Mouse (Mus musculus) frontal cortex, adult 2 months (tissue): ENCODE measurements around the gene Olfr376. TPM values are rescaled to one million over a fixed set of nuclear protein-coding genes. Genes with fewer than 3 reads are reported as not detected.

ENCODE experiments used
- DNase-seq, 2 experiments: peaks; one replicate each; pipeline ENCODE4 v3.0.0; 2022; ENCODE audit warnings: low spot score in 1 of 2; ENCODE audit errors: extremely low spot score in 1 of 2
- polyA plus RNA-seq: library from polyadenylated mRNA; depleted of rRNA; stranded (reverse); fragments of >200 nt; gene quantifications from 2 replicates; pipeline ENCODE4 v1.2.3, GENCODE M21; 2012; rRNA removed

The Olfr376 gene
- 0.14 and 0.25 TPM in 2 replicates for polyA plus RNA-seq

DNA sequence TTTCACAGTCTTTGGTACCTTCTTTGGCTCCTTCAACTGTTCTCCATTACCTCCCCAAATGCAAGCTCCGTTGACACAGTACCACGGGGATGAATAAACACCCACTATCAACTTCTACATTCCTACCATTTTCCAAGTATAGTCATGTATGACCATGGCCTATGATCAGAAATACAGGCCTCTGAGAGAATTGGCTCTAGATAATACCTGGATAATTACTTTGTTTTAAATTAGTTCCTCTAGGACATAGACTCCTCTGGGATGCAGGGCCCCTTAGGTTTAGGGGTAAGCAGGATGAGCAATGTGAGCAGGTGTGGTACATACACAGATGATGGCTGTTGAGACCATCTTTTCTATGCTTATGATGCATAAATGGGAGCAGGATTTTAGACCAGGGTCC lies at the start of gene Olfr376:
Olfr376 (plus strand) TSS at position 301 of the 400 bp plus-strand sequence.
- no peak for DNase-seq

DNA sequence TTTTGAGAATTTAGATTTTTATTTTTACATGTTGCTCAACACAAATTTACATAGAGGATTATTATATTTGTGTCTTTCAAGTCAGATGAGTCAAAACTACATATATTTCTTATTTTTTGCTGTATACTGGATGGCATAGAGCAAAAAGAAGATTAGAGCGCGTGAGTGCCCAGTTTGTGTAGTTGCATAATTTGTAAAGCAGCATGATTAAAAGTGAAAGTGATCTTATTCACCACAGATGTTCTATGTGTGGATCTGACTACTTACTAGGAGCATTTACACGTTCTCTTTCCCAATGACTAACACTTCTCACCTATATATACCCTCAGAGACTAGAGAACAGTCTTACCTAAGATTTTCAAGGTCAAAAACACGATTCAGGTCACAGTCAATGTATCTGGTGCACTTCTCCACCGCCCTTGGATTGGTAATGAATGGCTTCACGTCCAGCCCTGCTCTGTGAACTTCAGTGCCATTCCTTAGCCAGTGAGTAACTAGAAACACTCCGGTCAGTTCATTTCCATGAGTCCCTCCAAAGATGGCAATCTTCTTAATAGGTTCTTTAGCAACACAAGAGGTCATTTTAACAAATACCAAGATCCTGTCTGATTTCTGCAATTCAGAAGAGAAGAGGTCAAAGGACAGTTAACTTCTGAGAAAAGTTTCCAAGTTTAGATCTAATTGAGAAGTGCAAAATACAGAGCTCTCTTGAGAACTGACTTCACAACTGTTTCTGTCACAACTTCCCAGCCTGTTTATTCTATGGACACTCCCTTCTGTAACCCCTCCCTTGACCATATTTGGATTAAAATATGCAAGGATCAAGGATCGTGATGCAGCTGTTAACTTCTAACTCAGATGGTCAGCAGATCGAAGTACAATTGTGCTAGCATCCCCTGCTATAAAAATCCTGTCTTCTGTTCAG lies 46.9 kb upstream of the Olfr376 start:
- DNase-seq: no peak

DNA sequence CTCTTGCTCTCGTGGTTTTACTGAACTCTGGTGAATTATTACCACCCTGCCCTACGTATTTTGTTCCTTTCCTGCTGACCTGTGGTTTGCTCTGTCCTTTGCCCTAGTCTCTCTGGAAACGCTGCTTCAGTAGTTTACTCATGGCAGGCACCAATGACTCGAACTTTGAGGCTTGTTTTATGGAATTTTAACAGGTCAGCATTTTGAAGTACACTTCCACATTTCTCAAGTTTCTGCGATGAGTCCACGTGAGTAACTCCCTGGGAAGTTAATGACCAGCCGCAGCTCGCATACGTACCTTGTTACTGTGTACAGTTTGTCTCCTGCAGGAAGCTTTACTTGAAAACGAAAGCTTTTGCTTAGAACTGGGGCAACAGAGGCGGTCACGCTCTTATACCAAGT lies 44.6 kb upstream of the Olfr376 start:
- DNase-seq: no peak

DNA sequence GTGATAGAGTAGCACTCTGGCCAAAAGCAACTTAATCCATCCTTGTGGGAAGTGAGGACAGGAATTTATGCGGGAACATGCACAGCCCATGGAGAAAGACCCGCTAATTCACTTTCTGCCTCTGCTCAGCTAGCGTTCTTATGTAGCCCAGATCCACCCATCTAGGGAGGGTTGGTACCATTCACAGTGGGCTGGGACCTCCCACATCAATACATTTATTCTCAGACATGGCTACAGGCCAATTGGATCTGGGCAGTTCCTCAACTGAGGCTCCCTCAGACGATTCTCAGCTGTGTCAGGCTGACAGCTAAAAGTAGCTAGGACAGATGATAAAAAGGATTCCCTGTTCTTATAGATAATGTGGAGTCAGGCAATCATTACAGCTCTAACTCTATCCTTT lies 43.7 kb upstream of the Olfr376 start:
- DNase-seq: peak; percentile 2 to 37

DNA sequence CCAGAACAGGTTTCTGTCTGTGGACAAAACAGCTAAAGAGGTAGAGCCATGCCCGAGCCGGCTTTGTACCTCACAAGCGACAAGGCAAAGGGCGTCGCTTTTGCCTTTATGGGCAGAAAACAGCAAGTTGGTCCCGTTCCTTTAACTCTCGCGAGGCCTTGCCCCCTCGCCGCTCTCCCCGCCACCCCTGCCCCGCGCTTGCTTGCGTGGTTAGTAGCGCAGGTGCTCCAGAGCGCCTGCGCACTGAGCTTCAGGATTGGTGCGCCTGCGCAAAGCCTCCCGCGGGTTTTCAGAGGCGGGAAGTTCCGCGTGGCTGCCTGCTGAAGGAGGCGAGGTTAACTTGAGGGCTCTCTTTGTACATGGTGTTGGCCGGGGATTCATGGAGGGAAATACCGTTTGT lies 41.6 kb upstream of the Olfr376 start, which contains the start of the genes Aspa, Gm49340 and Spata22:
Aspa (minus strand) TSS at position 155 of the 400 bp plus-strand sequence.
Gm49340 (plus strand) TSS at position 300 of the 400 bp plus-strand sequence.
Spata22 (plus strand) TSS at position 300 of the 400 bp plus-strand sequence.
- DNase-seq: no peak

DNA sequence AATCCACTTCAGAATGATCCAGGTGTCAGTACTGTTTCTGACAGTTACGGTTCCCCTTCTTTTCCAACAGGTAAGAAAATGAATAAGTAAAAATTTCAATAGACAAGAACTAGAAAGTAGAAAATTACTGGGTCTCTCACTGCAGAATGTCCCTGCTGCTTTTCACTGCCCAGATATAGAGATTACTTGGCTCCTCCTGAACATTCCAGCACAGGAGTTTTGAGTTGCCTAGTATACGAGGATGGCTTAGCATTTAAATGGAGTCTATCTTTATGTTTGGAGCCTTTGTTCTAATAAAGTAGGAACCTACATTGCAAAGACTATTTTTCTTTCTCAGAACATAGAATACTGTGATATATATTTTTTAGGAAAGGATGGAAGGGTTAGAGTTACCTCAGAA lies 37.7 kb upstream of the Olfr376 start:
- no peak for DNase-seq

DNA sequence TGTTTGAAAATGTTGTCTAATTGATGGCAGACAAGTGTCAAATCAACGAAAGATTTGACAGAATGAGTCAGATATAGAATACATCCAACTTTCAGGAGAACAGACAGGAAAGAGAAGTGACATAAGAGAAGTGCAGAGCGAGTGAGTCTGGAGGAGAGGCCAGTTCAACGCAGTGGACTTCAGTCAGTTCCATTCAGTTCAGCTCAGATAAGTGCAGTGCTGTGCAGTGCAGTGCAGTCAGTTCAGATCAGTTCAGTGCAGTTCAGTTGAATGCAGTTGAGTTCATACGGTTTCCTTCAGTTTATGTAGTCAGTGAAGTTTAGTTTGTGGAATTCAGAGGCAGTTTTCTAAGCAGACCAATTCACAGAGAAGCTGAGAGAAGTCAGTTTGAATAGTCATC lies 34.1 kb upstream of the Olfr376 start:
- no peak for DNase-seq

DNA sequence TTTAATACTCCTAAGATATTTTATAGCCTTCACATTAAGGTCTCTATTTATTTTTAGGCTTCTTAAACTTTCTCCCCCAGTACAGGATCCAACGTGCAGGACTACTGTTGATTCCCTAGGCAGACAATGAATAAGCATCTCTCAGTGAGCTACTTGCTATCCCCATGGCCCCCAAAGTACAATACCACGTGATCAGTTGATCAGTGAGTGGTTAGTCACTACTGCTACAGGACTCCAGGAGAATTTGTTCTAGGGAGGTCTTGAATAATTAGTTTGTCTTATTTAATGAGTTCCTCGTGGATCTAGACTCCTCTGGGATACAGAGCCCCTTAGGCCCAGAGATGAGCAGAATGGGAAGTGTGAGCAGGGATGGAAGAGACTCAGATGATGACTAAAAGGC lies 20.6 kb upstream of the Olfr376 start, which contains the start of gene Olfr20:
Olfr20 (plus strand) TSS at position 301 of the 400 bp plus-strand sequence.
- no peak for DNase-seq

DNA sequence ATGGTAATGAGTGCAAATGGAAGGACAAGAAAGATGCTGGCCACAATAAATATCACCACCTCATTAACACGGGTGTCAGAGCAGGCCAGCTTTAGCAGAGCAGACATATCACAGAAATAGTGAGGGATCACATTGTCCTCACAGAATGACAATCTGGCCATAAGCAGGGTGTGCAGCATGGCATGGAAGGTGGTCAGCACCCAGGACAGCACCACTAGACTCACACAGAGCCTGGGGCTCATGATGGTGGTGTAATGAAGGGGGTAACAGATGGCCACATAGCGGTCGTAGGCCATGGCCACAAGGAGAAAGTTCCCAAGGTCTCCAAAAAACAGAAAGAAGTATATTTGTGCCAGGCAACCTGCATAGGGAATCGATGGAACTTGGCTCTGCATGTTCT lies 24.3 kb downstream of the Olfr376 start:
- DNase-seq: no peak

DNA sequence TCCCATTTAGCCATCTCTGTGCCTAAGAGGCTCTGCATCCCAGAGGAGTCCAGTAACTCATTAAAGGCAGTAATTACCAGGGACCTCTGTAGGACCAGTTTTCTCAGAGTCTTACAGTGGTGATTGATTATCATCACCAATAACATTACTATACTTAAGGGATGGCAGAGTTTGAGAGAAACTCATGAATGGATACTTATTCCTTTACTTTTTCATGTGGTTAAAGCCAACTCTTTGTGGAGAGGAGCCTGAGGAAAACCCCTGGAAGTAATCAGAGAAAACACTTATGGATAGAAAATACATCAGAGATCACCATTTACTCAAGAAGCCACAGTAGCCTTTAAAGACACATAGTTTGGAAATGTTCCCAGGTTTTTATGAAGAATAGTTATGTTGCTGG lies 28.5 kb downstream of the Olfr376 start, which contains the start of gene Olfr1:
Olfr1 (minus strand) TSS at position 101 of the 400 bp plus-strand sequence.
- no peak for DNase-seq

Other genes with a start within 250 kb of the Olfr376 start
- 0.15 and 0.24 TPM in 2 replicates for gene Haspin, start 233.0 kb upstream of the Olfr376 start, polyA plus RNA-seq
- 0.26 and 0.74 TPM in 2 replicates for gene P2rx5, start 210.8 kb upstream of the Olfr376 start, polyA plus RNA-seq
- 63.0 and 66.5 TPM in 2 replicates for gene Emc6, start 194.2 kb upstream of the Olfr376 start, polyA plus RNA-seq
- gene Tax1bp3, start 194.2 kb upstream of the Olfr376 start, polyA plus RNA-seq: 23.9 and 24.6 TPM in 2 replicates
- 25.9 and 26.0 TPM in 2 replicates for gene Ctns, start 172.2 kb upstream of the Olfr376 start, polyA plus RNA-seq
- gene Shpk, start 171.8 kb upstream of the Olfr376 start, polyA plus RNA-seq: 5.0 and 5.4 TPM in 2 replicates
- gene Trpv1, start 137.0 kb upstream of the Olfr376 start, polyA plus RNA-seq: 0.36 TPM in 2 replicates
- gene Trpv3, start 103.9 kb upstream of the Olfr376 start, polyA plus RNA-seq: 0.46 and 0.56 TPM in 2 replicates
- gene Aspa, start 41.6 kb upstream of the Olfr376 start, polyA plus RNA-seq: 26.8 and 29.9 TPM in 2 replicates
- not detected in 2 replicates for gene Gm49340, start 41.5 kb upstream of the Olfr376 start, polyA plus RNA-seq
- gene Spata22, start 41.5 kb upstream of the Olfr376 start, polyA plus RNA-seq: 0.20 TPM in 1 of 2 replicates, not detected in the other
- gene Olfr20, start 20.5 kb upstream of the Olfr376 start, polyA plus RNA-seq: 0.04 TPM in 1 of 2 replicates, not detected in the other
- gene Olfr1, start 28.4 kb downstream of the Olfr376 start, polyA plus RNA-seq: not detected in 2 replicates
- not detected in 2 replicates for gene Olfr378, start 57.2 kb downstream of the Olfr376 start, polyA plus RNA-seq
- not detected in 2 replicates for gene Olfr380, start 86.3 kb downstream of the Olfr376 start, polyA plus RNA-seq
- gene Olfr381, start 120.4 kb downstream of the Olfr376 start, polyA plus RNA-seq: not detected in 2 replicates
- not detected in 2 replicates for gene Olfr382, start 146.0 kb downstream of the Olfr376 start, polyA plus RNA-seq
- not detected in 2 replicates for gene Olfr385, start 221.8 kb downstream of the Olfr376 start, polyA plus RNA-seq
- not detected in 2 replicates for gene Olfr384, start 227.3 kb downstream of the Olfr376 start, polyA plus RNA-seq